Mouse (Mus musculus) CD8-positive naive resting alpha-beta T cell, adult 2 months (primary cell): ENCODE measurements at regions not wholly inside any gene's neighbourhood (a gene's known extent, or its start where the extent isn't known, plus 50 kb on each side); places are given as distances from the start of the nearest gene placed in this dataset.
"Not testable (repeated sequence)": the region's sequence is repeated elsewhere in the genome, so short reads cannot be mapped to it uniquely, and the experiment has no call there.

Source experiments
- DNase-seq, 2 experiments: peaks; one replicate each; pipeline ENCODE4 v3.0.0; 2022; ENCODE audit warnings: low read depth in 2 of 2, low spot score in 2 of 2

GRCm38 (mm10) chr6:101882938-101883337, 505.2 kb upstream of the Pdzrn3 start:
- DNase-seq = no peak

DNA sequence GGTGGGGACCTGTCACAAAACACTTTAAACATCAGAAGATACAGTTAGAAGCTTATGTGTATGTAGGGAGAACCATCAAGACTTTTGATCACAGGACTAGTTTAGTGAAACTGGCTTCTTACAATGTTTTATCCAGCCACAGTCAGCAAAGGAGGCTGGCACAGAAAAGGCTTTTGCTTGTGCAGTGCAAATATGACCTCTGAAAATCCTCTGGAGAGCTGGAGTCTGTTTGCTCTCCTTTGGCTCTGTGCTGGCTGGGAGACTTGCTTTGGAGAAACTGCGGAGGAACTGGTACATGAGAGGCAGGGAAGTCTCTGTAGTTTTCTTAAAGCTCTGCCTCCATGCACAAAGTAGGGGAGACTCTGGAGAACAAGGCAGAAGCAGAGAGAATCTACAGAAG, 497.2 kb upstream of the Pdzrn3 start:
- no peak for DNase-seq

- no peak for DNase-seq
Observed at GRCm38 (mm10) chr6:101858895-101859294, 481.2 kb upstream of the Pdzrn3 start.

DNA sequence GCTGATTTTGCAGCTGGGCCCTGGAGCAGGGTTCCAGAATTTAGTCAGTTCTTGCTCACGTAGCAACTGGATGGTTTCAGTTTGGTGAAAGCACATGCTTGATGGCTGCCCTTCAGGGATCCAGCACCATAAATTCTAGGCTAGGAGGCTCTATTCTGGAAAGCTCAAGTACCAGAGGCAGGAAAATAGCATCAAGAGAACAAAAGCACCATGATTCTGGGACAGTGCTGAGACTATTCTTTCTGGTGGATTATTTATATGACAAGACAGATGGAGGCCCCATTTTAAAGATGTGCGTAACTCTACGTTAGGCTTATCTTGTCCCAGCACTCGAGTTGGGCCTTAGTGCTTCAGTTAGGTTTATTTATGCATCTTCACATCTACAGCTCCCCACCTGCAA, 463.0 kb upstream of the Pdzrn3 start:
- no peak for DNase-seq

DNA sequence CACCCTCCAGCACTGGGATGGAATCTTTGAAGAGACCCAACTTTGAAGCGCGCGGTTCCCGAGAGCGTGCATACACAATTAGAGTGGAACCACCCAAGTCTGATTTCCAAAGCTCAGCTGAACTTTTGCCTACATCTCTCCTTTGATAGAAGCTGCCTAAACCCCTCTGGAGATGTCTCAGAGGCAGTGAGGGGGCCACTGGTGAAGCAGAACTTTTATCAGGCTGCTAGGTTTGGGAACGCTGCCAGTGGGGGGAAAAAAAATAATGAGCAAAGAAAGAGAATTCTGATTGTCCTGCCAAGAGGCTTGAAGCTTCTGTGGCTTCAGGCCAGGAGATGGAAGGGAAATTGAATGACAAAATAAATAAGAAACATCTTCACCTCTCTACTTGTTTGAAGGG, 459.9 kb upstream of the Pdzrn3 start:
- DNase-seq = no peak

- no peak for DNase-seq
Observed at GRCm38 (mm10) chr6:101793986-101794385, 416.3 kb upstream of the Pdzrn3 start.

DNA sequence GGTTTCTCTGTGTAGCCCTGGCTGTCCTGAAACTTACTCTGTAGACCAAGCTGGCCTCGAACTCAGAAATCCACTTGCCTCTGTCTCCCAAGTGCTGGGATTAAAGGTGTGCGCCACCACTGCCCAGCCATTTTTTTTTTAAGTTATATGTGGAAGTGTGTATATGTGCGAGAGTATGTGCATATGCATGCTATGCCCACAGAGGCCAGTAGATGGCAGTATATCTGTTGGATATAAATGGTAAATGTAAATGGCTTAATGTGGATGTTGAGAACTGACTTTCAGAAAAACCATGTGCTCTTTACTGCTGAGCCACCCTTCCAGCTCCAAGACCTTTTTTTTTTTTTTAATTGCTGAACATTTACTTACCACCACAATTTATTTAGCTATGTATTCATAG, 400.2 kb upstream of the Pdzrn3 start:
- DNase-seq = no peak

GRCm38 (mm10) chr6:101773151-101773550, 395.5 kb upstream of the Pdzrn3 start:
- no peak for DNase-seq

DNA sequence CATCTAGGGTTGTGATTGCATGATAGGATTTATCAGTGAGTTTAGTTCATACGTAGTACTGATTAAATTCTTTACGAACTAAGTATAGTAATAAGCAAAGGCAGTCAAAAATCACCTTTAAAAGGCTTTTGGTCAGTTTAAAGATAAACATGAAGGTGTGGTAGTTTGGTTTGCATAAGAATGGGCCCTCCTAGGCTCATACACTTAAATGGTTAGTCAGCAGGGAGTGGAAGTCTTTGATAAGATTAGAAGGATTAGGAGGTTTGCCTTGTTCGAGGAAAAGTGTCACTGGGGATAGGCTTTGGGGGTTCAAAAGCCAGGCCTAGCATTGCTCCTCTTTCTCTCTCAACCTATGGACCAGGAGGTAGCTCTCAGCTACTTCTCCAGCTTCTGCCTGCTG, 357.4 kb upstream of the Pdzrn3 start:
- no peak for DNase-seq

GRCm38 (mm10) chr6:101720513-101720912, 342.8 kb upstream of the Pdzrn3 start:
- DNase-seq = no peak

GRCm38 (mm10) chr6:101689684-101690083, 312.0 kb upstream of the Pdzrn3 start:
- DNase-seq = no peak

DNA sequence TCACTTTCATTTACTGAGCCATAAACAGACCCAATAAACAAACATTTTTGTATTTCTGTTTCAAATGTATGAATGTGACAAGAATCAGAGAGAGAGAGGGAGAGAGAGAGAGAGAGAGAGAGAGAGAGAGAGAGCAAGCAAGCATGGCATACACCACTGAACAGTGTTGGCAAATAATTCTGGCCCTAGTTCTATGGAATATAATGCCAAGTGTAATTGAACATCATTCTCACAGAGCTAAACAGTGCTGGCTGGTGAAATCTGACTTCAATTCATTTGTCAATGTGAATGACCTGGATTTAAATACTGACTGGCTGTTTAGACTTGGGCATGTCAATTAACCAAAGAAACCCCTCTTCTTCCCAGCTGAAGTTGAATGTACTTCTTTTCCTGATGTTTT, 308.9 kb upstream of the Pdzrn3 start:
- no peak for DNase-seq

GRCm38 (mm10) chr6:101685734-101686133, 308.0 kb upstream of the Pdzrn3 start:
- no peak for DNase-seq

GRCm38 (mm10) chr6:101684390-101684789, 306.7 kb upstream of the Pdzrn3 start:
- no peak for DNase-seq

DNA sequence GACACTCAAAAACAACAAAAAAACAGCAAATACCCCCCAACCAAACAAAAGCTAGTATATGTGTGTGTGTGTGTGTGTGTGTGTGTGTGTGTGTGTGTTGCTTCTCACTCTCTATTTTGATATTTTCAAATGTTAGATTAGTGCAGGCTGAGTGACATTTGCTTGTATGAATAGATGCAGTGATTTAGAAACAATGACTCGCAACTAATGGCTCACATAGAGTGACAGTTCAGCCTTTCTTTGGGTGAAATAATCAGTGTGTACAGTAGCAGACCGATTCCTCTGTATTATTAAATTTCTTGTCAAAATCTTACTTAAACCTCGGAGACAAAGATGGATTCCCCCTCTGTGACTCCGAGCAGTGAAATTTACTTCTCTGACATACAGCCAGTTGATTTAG, 297.1 kb upstream of the Pdzrn3 start:
- no peak for DNase-seq

DNA sequence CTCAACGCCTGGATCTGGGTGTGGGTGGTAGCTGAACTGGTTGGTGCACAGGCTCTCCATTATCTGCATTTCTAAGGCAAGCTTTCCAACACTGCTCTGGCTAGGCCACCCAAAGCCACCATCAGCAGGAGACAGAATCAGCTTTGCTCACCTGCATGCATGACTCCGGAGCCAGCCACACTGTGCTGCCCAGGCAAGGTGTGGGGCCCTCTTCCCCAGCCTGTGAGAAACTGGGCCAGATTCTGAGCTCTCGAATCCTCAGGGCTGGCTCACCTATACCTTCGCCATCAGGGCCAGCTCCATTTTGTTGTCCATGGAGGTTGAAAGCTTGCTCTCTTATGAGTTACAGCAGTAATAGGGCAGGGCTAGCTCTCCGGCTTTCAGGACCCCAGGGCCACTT, 293.1 kb upstream of the Pdzrn3 start:
- no peak for DNase-seq

DNA sequence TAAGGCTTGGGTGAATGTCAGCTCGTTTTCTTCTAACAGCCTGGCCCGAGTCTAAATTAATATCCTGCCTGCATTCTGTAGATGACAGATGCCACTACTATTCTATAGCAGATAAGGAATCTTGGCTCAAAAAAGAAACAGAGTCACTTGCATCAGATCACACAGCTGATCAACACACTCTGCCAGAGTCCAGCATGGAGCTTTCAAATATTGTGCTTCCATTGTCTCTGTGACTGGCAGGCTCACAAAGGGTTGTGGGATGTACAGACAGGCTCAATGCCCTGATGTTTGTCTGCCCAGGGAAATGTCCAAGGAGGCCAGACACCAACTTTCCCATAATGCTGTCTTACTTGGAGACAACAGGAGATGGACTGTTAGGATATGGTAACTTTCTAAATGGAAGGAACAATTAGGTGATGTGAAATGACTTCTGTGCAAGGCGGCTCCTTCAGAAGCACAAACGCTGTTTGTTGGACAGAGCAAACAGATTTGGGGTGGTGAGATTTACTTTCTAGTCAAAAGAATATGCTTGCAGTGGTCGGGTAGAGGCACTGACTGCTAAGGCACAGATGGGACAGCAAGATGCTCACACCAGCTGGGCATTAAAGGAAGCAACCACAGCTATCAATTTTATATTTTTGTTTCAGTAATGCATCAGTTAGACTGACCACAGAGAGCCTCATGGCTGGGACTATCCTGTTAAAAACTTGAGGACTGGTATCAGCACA, 291.6 kb upstream of the Pdzrn3 start:
- no peak for DNase-seq

- no peak for DNase-seq
Observed at GRCm38 (mm10) chr6:101654351-101654750, 276.7 kb upstream of the Pdzrn3 start.

GRCm38 (mm10) chr6:101650348-101650747, 272.7 kb upstream of the Pdzrn3 start:
- not testable (repeated sequence) for DNase-seq

GRCm38 (mm10) chr6:101617295-101617694, 239.6 kb upstream of the Pdzrn3 start:
- no peak for DNase-seq

DNA sequence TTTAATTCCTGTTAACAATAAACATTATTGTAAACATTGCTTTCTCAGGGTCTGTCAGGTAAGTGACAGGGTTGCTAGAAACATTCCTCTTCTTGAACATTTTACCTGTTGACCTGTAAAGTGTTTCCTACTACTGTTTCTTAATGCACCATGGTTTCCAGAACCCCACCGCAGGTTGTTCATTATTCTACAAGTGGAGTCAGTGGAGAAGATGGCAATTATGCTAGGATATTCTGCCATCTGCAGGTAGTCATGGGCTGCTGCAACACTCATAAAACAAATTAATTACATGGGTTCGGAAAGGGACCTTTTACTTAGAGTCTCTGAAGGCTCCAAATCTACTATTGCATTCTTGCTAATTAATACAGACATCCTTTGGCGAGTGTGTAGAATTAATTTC, 239.1 kb upstream of the Pdzrn3 start:
- no peak for DNase-seq

DNA sequence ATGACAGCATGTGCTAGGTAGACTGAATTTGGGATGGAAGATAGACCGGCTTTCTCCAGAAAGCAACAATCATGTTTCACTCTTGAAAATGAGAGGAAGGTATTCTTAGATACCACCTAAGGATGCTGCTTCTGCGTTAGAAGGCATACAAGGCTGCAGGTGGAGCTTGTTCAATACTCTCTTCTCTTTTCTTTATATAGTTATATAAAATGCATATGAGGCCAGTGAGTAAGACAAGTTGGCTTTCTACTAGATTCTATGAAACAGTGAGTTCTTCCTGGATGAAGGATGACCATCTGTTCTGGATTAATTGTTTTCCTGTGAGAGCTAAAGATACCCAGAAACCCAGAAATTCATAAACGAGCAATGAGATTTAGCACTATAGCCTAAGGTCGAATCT, 231.3 kb upstream of the Pdzrn3 start:
- no peak for DNase-seq

DNA sequence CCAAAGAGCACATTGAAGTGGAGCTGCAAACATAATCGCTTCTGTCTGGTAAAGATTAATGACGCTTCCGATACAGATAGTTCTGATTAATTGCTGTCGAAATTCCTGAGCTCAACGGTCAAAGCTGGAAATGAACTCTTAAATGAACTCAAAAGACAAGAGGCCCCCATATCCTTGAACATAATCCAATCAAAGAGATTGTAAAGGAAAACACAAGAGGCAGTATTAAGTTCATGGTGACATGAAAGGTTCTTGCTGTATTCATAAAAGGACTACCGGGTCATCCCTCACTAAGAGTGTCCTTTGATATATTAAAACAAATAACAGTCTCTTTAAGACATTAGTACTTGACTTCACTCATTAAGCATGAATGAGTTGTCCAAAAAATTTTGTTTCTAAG, 225.4 kb upstream of the Pdzrn3 start:
- no peak for DNase-seq

GRCm38 (mm10) chr6:101596995-101597394, 219.3 kb upstream of the Pdzrn3 start:
- no peak for DNase-seq
